ENCODE assay signal across 14 mouse cellular contexts in genomic region chr1:157655446-157655845, GRCm38 (mm10).
DNase-seq lines count a peak whose midpoint lies in the region; ATAC-seq and TF ChIP-seq lines count a peak whose summit lies in the region.
"Had no signal": no experiment of that assay in that cellular context is flagged by ENCODE, and none has a peak within 500 bp of the region (broad histone marks: within the 10 kb centered on the region; RNA-seq: fewer than 3 reads in every experiment).

No protein-coding gene starts in this region.

- no peaks in the 10 kb centered on the region for H3K79me2 ChIP-seq in CH12.LX (replicated peaks; ENCODE audit: control insufficient read depth, extremely low read depth, insufficient read depth, poor library complexity, severe bottlenecking)

- in situ Hi-C loops in CH12.LX (cut with MboI; ENCODE audit: low pct_ligation_motif_present, low pct_unique_long_range_greater_than_20kb, low sequenced_read_pairs) = no loop called here

- no peaks in the 10 kb centered on the region for H3K36me3 ChIP-seq in CH12.LX (replicated peaks in 1 of 2; ENCODE audit: control insufficient read depth in 1 of 2, insufficient read depth in 1 of 2, low read length in 1 of 2)
- H3K36me3 ChIP-seq in midbrain, postnatal 0 days (ENCODE audit: insufficient read depth, low read length) = no peaks in the 10 kb centered on the region
- H3K36me3 ChIP-seq in hindbrain, embryonic 16.5 days (ENCODE audit: control insufficient read depth, insufficient read depth, low read length) = no peaks in the 10 kb centered on the region
- H3K36me3 ChIP-seq: embryonic facial prominence, embryonic 12.5 days; limb, embryonic 12.5 days had no signal

- WGBS in midbrain, postnatal 0 days = 74% methylated on average over 4 of the region's 4 CpGs
- 56% methylated on average over 4 of the region's 4 CpGs for WGBS in hindbrain, embryonic 16.5 days

- no peak for TF ChIP-seq RAD21 in CH12.LX (IDR thresholded peaks at IDR 0.05; ENCODE audit: low read depth, low read length)

- no peak for ATAC-seq in midbrain, postnatal 0 days (ENCODE audit: low FRiP score)
- ATAC-seq in hindbrain, embryonic 16.5 days = no peak
- ATAC-seq: intestine, embryonic 16.5 days had no signal

- intact Hi-C loops in left cerebral cortex, postnatal 25 days (cut with DNase I) = loop anchor here (1.0 kb wide), 1 partner anchor 100 kb away; no protein-coding TSS in a partner anchor

- no peaks in the 10 kb centered on the region for H3K27me3 ChIP-seq in CH12.LX (replicated peaks)
- no peaks in the 10 kb centered on the region for H3K27me3 ChIP-seq in midbrain, postnatal 0 days (ENCODE audit: insufficient read depth, low read length)
- no peaks in the 10 kb centered on the region for H3K27me3 ChIP-seq in hindbrain, embryonic 16.5 days (replicated peaks; ENCODE audit: control insufficient read depth, insufficient read depth, low read length)
- H3K27me3 ChIP-seq: embryonic facial prominence, embryonic 12.5 days; limb, embryonic 12.5 days had no signal

- peak overlapping the region; percentile 50; the same call in 1 of the 2 replicates for H3K4me2 ChIP-seq in CH12.LX (ENCODE audit: insufficient read depth, low read depth, poor library complexity, severe bottlenecking)
- H3K4me2 ChIP-seq in midbrain, postnatal 0 days (ENCODE audit: low read depth, low read length, poor library complexity, severe bottlenecking) = no peak overlapping the region
- H3K4me2 ChIP-seq in hindbrain, embryonic 16.5 days (ENCODE audit: low read length) = no peak overlapping the region
- H3K4me2 ChIP-seq: embryonic facial prominence, embryonic 12.5 days; limb, embryonic 12.5 days had no signal

- DNase-seq in CH12.LX (ENCODE audit: extremely low read depth) = no peak
- peak; percentile 21 to 35 for DNase-seq in layer of hippocampus, adult 8-10 months (ENCODE audit: low spot score in 2 of 2)
- DNase-seq in left cerebral cortex, postnatal 25 days (ENCODE audit: low spot score in 2 of 2) = peak; percentile 19 to 90
- no peak for DNase-seq in midbrain, postnatal 0 days (ENCODE audit: low spot score)
- no peak for DNase-seq in ovary, postnatal 14 days (ENCODE audit: low spot score)
- DNase-seq: adrenal gland, postnatal 25 days; cerebellum, postnatal 25 days; lung, postnatal 14 days had no signal

- H3K9ac ChIP-seq in CH12.LX (ENCODE audit: insufficient read depth, low read depth) = no peak overlapping the region
- no peak overlapping the region for H3K9ac ChIP-seq in midbrain, postnatal 0 days (replicated peaks; ENCODE audit: low read length, poor library complexity, severe bottlenecking)
- no peak overlapping the region for H3K9ac ChIP-seq in hindbrain, embryonic 16.5 days (ENCODE audit: low read depth, low read length)
- H3K9ac ChIP-seq: embryonic facial prominence, embryonic 12.5 days; limb, embryonic 12.5 days had no signal

- dilution Hi-C loops in CH12.LX (cut with MboI; ENCODE audit: extremely low pct_ligation_motif_present, extremely low pct_unique_long_range_greater_than_20kb, low sequenced_read_pairs) = no loop called here

- TF ChIP-seq POLR2A in CH12.LX (IDR thresholded peaks at IDR 0.05; ENCODE audit: low read depth, low read length) = no peak
- no peak for TF ChIP-seq POLR2A in cortical plate, adult 2 months (IDR thresholded peaks at IDR 0.05; ENCODE audit: extremely low read depth, insufficient read depth, low read length)

- no peak overlapping the region for H3K4me3 ChIP-seq in CH12.LX (replicated peaks in 1 of 3; ENCODE audit: low read depth in 2 of 3, low read length in 2 of 3, poor library complexity in 1 of 3)
- no peak overlapping the region for H3K4me3 ChIP-seq in cortical plate, adult 2 months (ENCODE audit: insufficient read depth, low read length)
- no peak overlapping the region for H3K4me3 ChIP-seq in midbrain, postnatal 0 days (ENCODE audit: low read depth, low read length)
- no peak overlapping the region for H3K4me3 ChIP-seq in hindbrain, embryonic 16.5 days (ENCODE audit: low read length)
- H3K4me3 ChIP-seq: embryonic facial prominence, embryonic 12.5 days; limb, embryonic 12.5 days had no signal

- TF ChIP-seq EP300 in CH12.LX (IDR thresholded peaks at IDR 0.05; ENCODE audit: low read length) = no peak

- H3K27ac ChIP-seq in CH12.LX (ENCODE audit: insufficient read depth, low read depth) = no peak overlapping the region
- H3K27ac ChIP-seq in cortical plate, adult 2 months (ENCODE audit: insufficient read depth, low read length) = peak overlapping the region; percentile 35; the same call in 1 of the 2 replicates
- H3K27ac ChIP-seq in midbrain, postnatal 0 days (ENCODE audit: low read depth, low read length) = no peak overlapping the region
- no peak overlapping the region; the same call in 1 of the 2 replicates for H3K27ac ChIP-seq in hindbrain, embryonic 16.5 days (ENCODE audit: low read depth, low read length)
- H3K27ac ChIP-seq: embryonic facial prominence, embryonic 12.5 days; kidney, postnatal 0 days; limb, embryonic 12.5 days had no signal

- no peaks in the 10 kb centered on the region for H3K9me3 ChIP-seq in CH12.LX (replicated peaks; ENCODE audit: low read length)
- no peaks in the 10 kb centered on the region for H3K9me3 ChIP-seq in midbrain, postnatal 0 days (ENCODE audit: low read length)
- H3K9me3 ChIP-seq in hindbrain, embryonic 16.5 days (ENCODE audit: control insufficient read depth, low read length) = no peaks in the 10 kb centered on the region
- H3K9me3 ChIP-seq: embryonic facial prominence, embryonic 12.5 days; limb, embryonic 12.5 days had no signal

- peaks cover 0 to 9% of the 10 kb centered on the region in 2 experiments; a peak in 2 of 4 replicates for H3K4me1 ChIP-seq in CH12.LX (ENCODE audit: control insufficient read depth in 1 of 2, insufficient read depth in 2 of 2)
- H3K4me1 ChIP-seq in cortical plate, adult 2 months (ENCODE audit: control insufficient read depth, insufficient read depth, low read length) = peaks cover 4% of the 10 kb centered on the region; the same call in 1 of the 2 replicates
- no peaks in the 10 kb centered on the region for H3K4me1 ChIP-seq in midbrain, postnatal 0 days (ENCODE audit: insufficient read depth, low read length)
- no peaks in the 10 kb centered on the region for H3K4me1 ChIP-seq in hindbrain, embryonic 16.5 days (ENCODE audit: control insufficient read depth, insufficient read depth, low read depth, low read length)
- H3K4me1 ChIP-seq: embryonic facial prominence, embryonic 12.5 days; limb, embryonic 12.5 days had no signal

- TF ChIP-seq CTCF in CH12.LX (conservative IDR thresholded peaks at IDR 0.05 in 1 of 2, IDR thresholded peaks at IDR 0.05 in 1 of 2; ENCODE audit: low read depth in 2 of 2, low read length in 2 of 2) = no peak
- no peak for TF ChIP-seq CTCF in cortical plate, adult 2 months (IDR thresholded peaks at IDR 0.05; ENCODE audit: extremely low read depth, insufficient read depth, low read length)
- no peak for TF ChIP-seq CTCF in midbrain, postnatal 0 days (IDR thresholded peaks at IDR 0.05)

TF ChIP-seq in CH12.LX, 34 proteins besides CTCF, POLR2A, EP300 and RAD21:
- TF ChIP-seq MXI1 (IDR thresholded peaks at IDR 0.05; ENCODE audit: low read depth, low read length) (no peak), NELFE (IDR thresholded peaks at IDR 0.05; ENCODE audit: low read depth, low read length) (no peak), BHLHE40 (IDR thresholded peaks at IDR 0.05; ENCODE audit: low read depth, low read length) (no peak), HCFC1 (IDR thresholded peaks at IDR 0.05; ENCODE audit: low read depth, low read length) (no peak), CHD1 (IDR thresholded peaks at IDR 0.05; ENCODE audit: low read depth, low read length) (no peak), JUND (conservative IDR thresholded peaks at IDR 0.05; ENCODE audit: low read depth, low read length) (no peak), UBTF (IDR thresholded peaks at IDR 0.05; ENCODE audit: low read depth, low read length) (no peak), MAFK (IDR thresholded peaks at IDR 0.05; ENCODE audit: insufficient replicate concordance, low read length) (no peak), MYC (IDR thresholded peaks at IDR 0.05; ENCODE audit: low read depth, low read length) (no peak), USF1 (IDR thresholded peaks at IDR 0.05; ENCODE audit: low read depth, low read length) (no peak), NRF1 (IDR thresholded peaks at IDR 0.05; ENCODE audit: low read depth, low read length) (no peak), ZMIZ1 (IDR thresholded peaks at IDR 0.05; ENCODE audit: low read depth, low read length) (no peak), KAT2A (IDR thresholded peaks at IDR 0.05; ENCODE audit: insufficient replicate concordance, low read length) (no peak), CHD2 (IDR thresholded peaks at IDR 0.05; ENCODE audit: low read length) (no peak), ZC3H11A (IDR thresholded peaks at IDR 0.05; ENCODE audit: low read depth, low read length) (no peak), TBP (conservative IDR thresholded peaks at IDR 0.05; ENCODE audit: low read depth, low read length) (no peak), PAX5 (IDR thresholded peaks at IDR 0.05; ENCODE audit: low read length) (no peak), MAX (IDR thresholded peaks at IDR 0.05; ENCODE audit: low read length) (no peak)

Comparison
In these comparisons a context has a peak if more than half of its experiments do, and no peak if none do; other contexts are left out.
1. DNase-seq: peak in layer of hippocampus, adult 8-10 months (2 of 2) and left cerebral cortex, postnatal 25 days (2 of 2); none in CH12.LX (single experiment), midbrain, postnatal 0 days (single experiment) and ovary, postnatal 14 days (single experiment).